ENCODE assay signal across 19 mouse cellular contexts in the genomic region with DNA sequence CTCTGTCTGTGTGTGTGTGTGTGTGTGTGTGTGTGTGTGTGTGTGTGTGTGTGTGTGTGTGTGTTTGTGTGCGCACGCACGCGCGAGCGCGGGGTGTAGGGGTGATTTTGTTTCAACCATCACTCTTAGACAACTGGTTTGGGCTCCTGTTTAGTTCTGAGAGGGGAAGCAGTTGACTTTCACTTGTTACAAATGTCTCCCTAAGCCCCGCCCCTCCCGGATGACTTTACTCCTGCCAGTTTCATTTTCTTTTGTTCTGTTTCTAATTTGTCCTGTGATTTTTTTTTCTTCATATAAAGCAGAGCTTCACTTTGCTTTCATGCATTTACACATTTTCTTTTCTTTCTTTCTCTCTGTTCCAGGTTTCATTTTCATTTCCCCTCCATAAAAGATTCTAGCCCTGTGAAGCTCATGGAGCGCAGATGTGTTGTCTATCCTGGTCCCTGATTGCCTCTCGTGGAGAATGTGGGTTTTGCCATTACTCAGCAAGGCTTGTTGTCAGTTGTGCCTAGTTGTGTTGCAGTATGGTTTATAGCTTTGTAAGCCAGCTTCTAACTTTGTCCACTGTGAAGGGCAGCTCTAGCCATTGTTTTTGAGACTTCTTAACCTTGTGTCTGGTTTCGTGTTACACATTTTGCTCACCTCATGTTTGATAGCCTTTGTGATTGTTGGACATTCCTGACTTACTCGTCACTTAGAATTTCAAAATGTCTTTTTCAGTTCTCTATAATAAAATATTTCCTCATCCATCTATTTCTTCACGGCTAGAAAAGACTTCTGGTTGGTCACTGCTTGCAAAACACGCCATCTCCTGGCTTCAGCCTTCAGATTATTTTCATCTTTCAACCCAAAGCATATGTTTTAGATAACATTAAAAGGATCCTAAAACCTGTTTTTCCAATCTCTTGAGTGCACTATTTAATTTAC.
DNase-seq lines count a peak whose midpoint lies in the region; ATAC-seq and TF ChIP-seq lines count a peak whose summit lies in the region.
"Had no signal": no experiment of that assay in that cellular context is flagged by ENCODE, and none has a peak within 500 bp of the region (broad histone marks: within the 10 kb centered on the region; RNA-seq: fewer than 3 reads in every experiment).

No protein-coding gene starts in this region.

- H3K27me3 ChIP-seq in heart, embryonic 14.5 days (ENCODE audit: control insufficient read depth, insufficient read depth, low read length): no peaks in the 10 kb centered on the region
- no peaks in the 10 kb centered on the region for H3K27me3 ChIP-seq in midbrain, postnatal 0 days (ENCODE audit: insufficient read depth, low read length)
- no peaks in the 10 kb centered on the region for H3K27me3 ChIP-seq in midbrain, embryonic 13.5 days
- H3K27me3 ChIP-seq: embryonic facial prominence, embryonic 13.5 days; forebrain, embryonic 15.5 days; neural tube, embryonic 12.5 days; stomach, embryonic 15.5 days had no signal

- ATAC-seq in heart, embryonic 14.5 days (ENCODE audit: insufficient number of reproducible peaks, insufficient read depth, low FRiP score, low read depth): no peak
- ATAC-seq in midbrain, postnatal 0 days (ENCODE audit: low FRiP score): no peak
- ATAC-seq in midbrain, embryonic 13.5 days: no peak
- ATAC-seq: forebrain, embryonic 15.5 days; intestine, embryonic 16.5 days; liver, postnatal 0 days had no signal

- peak; percentile 36 for TF ChIP-seq CTCF in midbrain, postnatal 0 days (IDR thresholded peaks at IDR 0.05)

- DNase-seq in adrenal gland, adult 2 months: peak; percentile 27
- no peak for DNase-seq in adrenal gland, postnatal 4 days (ENCODE audit: low spot score in 2 of 2)
- no peak for DNase-seq in heart, adult 9 months (ENCODE audit: low spot score in 2 of 2)
- DNase-seq in midbrain, postnatal 0 days (ENCODE audit: low spot score): no peak
- no peak for DNase-seq in thymus, postnatal 36 days
- no peak for DNase-seq in layer of hippocampus, adult 11-12 months (ENCODE audit: low spot score)
- DNase-seq: cerebellum, postnatal 25 days; gastrocnemius, postnatal 36 days; kidney, postnatal 36 days; liver, postnatal 0 days; thymus, postnatal 14 days had no signal

- no peaks in the 10 kb centered on the region for H3K36me3 ChIP-seq in heart, embryonic 14.5 days (ENCODE audit: control insufficient read depth, insufficient read depth, low read length)
- no peaks in the 10 kb centered on the region for H3K36me3 ChIP-seq in midbrain, postnatal 0 days (ENCODE audit: insufficient read depth, low read length)
- no peaks in the 10 kb centered on the region for H3K36me3 ChIP-seq in midbrain, embryonic 13.5 days
- H3K36me3 ChIP-seq: embryonic facial prominence, embryonic 13.5 days; forebrain, embryonic 15.5 days; neural tube, embryonic 12.5 days; stomach, embryonic 15.5 days had no signal

- no peaks in the 10 kb centered on the region; a peak in 1 of 4 replicates for H3K4me1 ChIP-seq in heart, embryonic 14.5 days (ENCODE audit: control insufficient read depth in 2 of 2, insufficient read depth in 2 of 2, low read length in 2 of 2)
- H3K4me1 ChIP-seq in midbrain, postnatal 0 days (ENCODE audit: insufficient read depth, low read length): no peaks in the 10 kb centered on the region
- H3K4me1 ChIP-seq in midbrain, embryonic 13.5 days (replicated peaks): 0 out of 2 replicates have a peak, but pooled peaks cover 3% of the 10 kb centered on the region
- H3K4me1 ChIP-seq: neural tube, embryonic 12.5 days; stomach, embryonic 15.5 days had no signal

- H3K9me3 ChIP-seq in heart, embryonic 14.5 days (ENCODE audit: control insufficient read depth, low read length): no peaks in the 10 kb centered on the region
- H3K9me3 ChIP-seq in midbrain, postnatal 0 days (ENCODE audit: low read length): no peaks in the 10 kb centered on the region
- no peaks in the 10 kb centered on the region for H3K9me3 ChIP-seq in midbrain, embryonic 13.5 days
- H3K9me3 ChIP-seq: embryonic facial prominence, embryonic 13.5 days; forebrain, embryonic 15.5 days; neural tube, embryonic 12.5 days; stomach, embryonic 15.5 days had no signal

- peak overlapping the region; percentile 7; the same call in 1 of the 2 replicates for H3K4me2 ChIP-seq in heart, embryonic 14.5 days (ENCODE audit: low read length)
- H3K4me2 ChIP-seq in midbrain, postnatal 0 days (ENCODE audit: low read depth, low read length, poor library complexity, severe bottlenecking): no peak overlapping the region
- no peak overlapping the region for H3K4me2 ChIP-seq in midbrain, embryonic 13.5 days (replicated peaks)
- H3K4me2 ChIP-seq: embryonic facial prominence, embryonic 13.5 days; forebrain, embryonic 15.5 days; midbrain, embryonic 11.5 days; neural tube, embryonic 12.5 days; stomach, embryonic 15.5 days had no signal

- no peak overlapping the region for H3K4me3 ChIP-seq in heart, embryonic 14.5 days (ENCODE audit: control insufficient read depth in 1 of 2, insufficient read depth in 1 of 2, low read depth in 1 of 2, low read length in 2 of 2)
- no peak overlapping the region for H3K4me3 ChIP-seq in midbrain, postnatal 0 days (ENCODE audit: low read depth, low read length)
- H3K4me3 ChIP-seq in midbrain, embryonic 13.5 days (replicated peaks): no peak overlapping the region
- H3K4me3 ChIP-seq: embryonic facial prominence, embryonic 13.5 days; forebrain, embryonic 15.5 days; neural tube, embryonic 12.5 days; stomach, embryonic 15.5 days had no signal

- WGBS in heart, embryonic 14.5 days: 77% methylated on average over 8 of the region's 15 CpGs
- 86% methylated on average over 15 of the region's 15 CpGs for WGBS in midbrain, postnatal 0 days
- 80% methylated on average over 10 of the region's 15 CpGs for WGBS in midbrain, embryonic 13.5 days

- no peak overlapping the region for H3K9ac ChIP-seq in heart, embryonic 14.5 days (ENCODE audit: low read length)
- H3K9ac ChIP-seq in midbrain, postnatal 0 days (replicated peaks; ENCODE audit: low read length, poor library complexity, severe bottlenecking): no peak overlapping the region
- no peak overlapping the region for H3K9ac ChIP-seq in midbrain, embryonic 13.5 days (replicated peaks)
- H3K9ac ChIP-seq: embryonic facial prominence, embryonic 13.5 days; forebrain, embryonic 15.5 days; liver, postnatal 0 days; neural tube, embryonic 12.5 days; stomach, embryonic 15.5 days had no signal

- H3K27ac ChIP-seq in heart, embryonic 14.5 days (replicated peaks in 1 of 2; ENCODE audit: control insufficient read depth in 1 of 2, insufficient read depth in 1 of 2, low read depth in 2 of 2, low read length in 2 of 2): no peak overlapping the region
- H3K27ac ChIP-seq in midbrain, postnatal 0 days (ENCODE audit: low read depth, low read length): no peak overlapping the region
- H3K27ac ChIP-seq in midbrain, embryonic 13.5 days: no peak overlapping the region
- H3K27ac ChIP-seq: embryonic facial prominence, embryonic 13.5 days; forebrain, embryonic 15.5 days; neural tube, embryonic 12.5 days; stomach, embryonic 15.5 days had no signal
